Mouse (Mus musculus) layer of hippocampus, postnatal 14 days (tissue): ENCODE measurements at regions not wholly inside any gene's neighbourhood (a gene's known extent, or its start where the extent isn't known, plus 50 kb on each side); places are given as distances from the start of the nearest gene placed in this dataset.

Experiments used
- DNase-seq, 2 experiments: peaks; one replicate each; pipeline ENCODE4 v3.0.0; 2021 to 2022; ENCODE audit warnings: low spot score in 2 of 2, mixed read lengths in 1 of 2

DNA sequence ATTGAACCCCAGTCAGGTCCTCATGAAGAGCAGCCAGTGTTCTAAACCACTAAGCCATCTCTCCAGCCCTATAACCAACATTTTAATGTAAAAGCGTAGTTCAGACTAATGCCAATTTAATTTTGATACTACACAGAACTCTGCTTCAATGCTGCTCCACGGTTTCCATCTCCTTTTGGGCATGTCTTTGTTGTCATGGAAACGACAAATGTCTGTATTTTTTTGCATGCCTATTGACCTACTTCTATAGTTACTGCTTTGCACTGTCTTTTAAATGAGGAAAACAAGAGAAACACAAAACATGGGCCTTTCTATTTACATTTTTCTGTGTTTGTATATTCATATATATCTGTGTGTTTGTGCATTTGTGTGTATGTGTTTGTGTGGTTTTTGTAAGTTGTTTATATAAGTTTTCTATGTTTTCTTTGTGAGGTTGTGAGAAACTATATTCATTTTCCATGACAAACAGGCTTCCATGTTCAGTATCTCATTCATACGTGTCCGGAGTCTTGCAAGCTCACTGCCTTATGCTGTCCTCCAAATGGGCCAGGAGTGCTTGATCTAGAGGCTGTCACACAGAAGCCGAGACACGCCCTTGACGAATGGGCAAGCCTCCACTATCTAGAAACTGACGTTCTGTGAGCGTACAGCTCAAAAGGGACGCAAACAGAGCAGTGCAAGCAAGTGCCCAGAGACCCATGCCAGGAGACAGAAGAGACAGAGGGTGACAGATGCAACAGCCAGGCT is 65.5 kb upstream of the Zfp637 start:
- DNase-seq = no peak

DNA sequence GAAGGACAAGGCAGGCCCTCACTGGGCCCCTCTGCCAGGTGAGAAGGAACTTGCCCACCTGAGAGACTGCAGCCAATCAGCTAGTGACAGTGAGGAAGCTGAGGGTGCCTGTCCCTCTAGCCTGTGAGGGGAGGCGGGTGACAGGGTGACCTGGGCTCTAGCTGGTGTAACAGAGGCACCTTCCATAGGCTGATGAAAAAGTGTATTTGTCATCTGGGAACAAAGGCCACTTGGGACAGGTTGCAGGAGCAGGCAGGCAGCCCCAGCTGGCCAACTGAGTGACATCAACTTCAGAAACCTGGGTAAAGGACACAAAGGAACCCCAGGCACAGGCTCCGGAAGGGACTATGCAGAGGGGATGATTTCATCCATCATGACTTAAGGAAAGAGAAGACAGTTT is 63.0 kb upstream of the Zfp637 start:
- DNase-seq = no peak

DNA sequence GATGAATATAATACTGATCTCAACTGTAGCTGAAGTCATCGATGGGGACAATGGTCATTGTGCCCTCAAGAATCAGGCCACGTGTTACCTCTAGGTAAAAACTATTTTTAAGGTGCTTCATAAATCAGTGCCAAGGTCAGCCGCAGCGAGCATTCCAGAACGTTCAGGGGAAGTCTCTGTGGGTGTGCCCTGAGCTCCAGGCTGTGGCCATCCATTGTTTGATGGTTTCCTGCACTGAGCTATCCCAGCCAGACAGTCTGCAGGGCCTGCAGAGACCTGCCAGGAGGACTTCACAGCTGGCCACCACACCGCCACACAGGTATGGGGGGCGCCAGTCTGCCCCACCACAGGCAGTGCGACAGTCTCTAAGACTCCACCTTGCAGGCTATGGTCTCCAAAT is 62.5 kb upstream of the Zfp637 start:
- no peak for DNase-seq

DNA sequence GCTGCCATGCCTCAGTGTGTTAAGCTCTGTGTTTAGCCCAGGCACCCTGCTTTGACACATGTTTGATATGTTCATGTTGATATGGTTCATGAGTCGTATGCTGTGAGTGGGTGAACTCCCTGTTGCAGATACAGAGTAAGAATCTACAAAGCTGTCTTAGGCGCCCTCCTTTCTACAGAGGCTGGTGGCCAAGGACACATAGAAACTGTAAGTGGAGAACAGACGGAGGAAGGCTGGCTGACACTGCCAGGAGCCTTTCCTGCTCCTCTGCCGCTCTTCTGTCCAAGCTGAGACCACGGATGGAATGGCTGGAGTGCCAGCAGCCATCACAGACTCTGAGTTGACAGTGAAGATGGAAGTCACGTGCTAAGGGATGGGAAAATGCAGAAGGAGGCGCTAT is 62.0 kb upstream of the Zfp637 start:
- DNase-seq = no peak

DNA sequence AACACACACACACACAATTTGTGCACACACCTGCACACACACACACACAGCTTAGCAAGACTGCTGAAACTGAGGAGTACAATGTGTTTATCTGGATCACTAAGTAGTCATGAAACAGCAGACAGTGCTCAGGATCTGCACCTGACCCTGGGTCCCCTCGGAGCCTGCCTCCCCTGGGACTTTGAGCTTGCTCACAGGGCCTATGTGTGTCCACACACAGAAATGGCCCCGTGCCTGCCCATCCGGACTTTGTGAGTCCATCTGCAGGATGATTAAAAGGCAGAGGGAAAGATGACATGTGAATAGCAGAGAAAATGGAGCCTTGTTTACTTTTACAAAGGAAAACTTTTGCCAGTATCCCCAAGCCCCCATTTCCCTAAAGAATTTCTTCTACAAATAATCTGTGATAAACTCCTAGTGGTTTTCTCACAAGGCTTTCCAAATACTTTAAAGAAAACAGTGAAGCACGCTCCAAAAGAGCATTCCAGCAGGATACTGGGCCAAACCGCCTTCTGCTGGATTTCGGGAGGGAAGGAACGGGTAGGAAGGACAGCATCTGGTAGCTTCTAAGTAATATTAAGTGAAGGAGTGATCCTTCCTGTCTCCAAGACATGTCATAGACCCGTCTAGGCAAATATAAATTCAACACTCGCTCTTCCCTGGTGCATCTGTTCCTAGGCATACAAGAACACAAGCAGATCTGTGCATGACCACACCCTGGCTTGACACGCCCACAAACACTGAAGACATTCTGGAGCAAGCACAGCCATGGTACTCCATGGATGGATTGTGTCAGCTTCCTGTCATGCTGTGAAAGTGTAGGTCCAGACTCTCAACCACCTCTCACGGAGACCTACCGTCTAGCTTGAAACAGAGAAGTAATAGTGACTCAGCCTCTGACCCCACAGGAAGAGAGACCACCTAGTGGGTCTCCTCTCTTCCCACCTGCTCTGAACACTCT is 52.1 kb upstream of the Zfp637 start:
- no peak for DNase-seq

DNA sequence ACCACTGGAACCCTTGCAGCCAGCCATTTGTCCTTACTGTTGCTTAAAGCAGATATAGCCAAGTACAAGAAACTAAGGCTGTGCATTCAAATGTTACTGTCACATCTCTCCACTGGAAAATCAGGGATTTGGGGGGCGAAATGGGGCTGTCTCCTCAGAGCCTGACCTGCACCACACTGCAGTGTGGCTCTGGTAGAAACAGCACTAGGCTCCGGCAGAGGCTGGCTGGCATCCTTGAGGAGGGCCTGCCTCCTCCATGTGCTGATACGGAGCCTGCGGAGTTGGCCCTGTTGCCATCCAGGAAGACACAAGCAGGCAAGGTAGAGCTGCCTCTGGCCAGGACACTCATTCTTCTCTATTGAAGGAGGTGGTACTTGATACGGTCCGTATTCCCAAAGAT is 50.4 kb upstream of the Zfp637 start:
- DNase-seq = no peak
